Mouse (Mus musculus) intestine, embryonic 16.5 days (tissue): ENCODE measurements around the gene Cobl. TPM values are rescaled to one million over a fixed set of nuclear protein-coding genes. Genes with fewer than 3 reads are reported as not detected.
A peak's percentile ranks its signal among the peaks of the same experiment; 100 is the strongest.

Experiments
- ATAC-seq: fragments of 200-750 bp; cut with Nextera tagmentation; 2 replicates; pipeline ENCODE4 v1.8.0; 2017; ENCODE audit warnings: moderate TSS enrichment, moderate library complexity
- H3K27ac ChIP-seq: fragments of 300-500 bp; sonication (generic); 2 replicates; pipeline ENCODE4 v1.5.1; 2014; ENCODE audit warnings: mild to moderate bottlenecking, low read length
- H3K27me3 ChIP-seq: fragments of 300-500 bp; sonication (generic); replicated peaks from 2 replicates; pipeline ENCODE4 v1.6.1; 2014; ENCODE audit warnings: low read length, control low read depth, mixed read lengths; ENCODE audit not compliant: control insufficient read depth, insufficient read depth
- H3K36me3 ChIP-seq: fragments of 300-500 bp; sonication (generic); 2 replicates; pipeline ENCODE4 v1.6.1; 2014; ENCODE audit warnings: low read length, control low read depth; ENCODE audit not compliant: control insufficient read depth, insufficient read depth
- H3K4me1 ChIP-seq: fragments of 300-500 bp; sonication (generic); 2 replicates; pipeline ENCODE4 v1.6.1; 2014; ENCODE audit warnings: low read length, control low read depth, mixed read lengths; ENCODE audit not compliant: control insufficient read depth, insufficient read depth
- H3K4me2 ChIP-seq: fragments of 300-500 bp; sonication (generic); 2 replicates; pipeline ENCODE4 v1.6.1; 2014; ENCODE audit warnings: low read depth, low read length, control low read depth
- H3K4me3 ChIP-seq: fragments of 300-500 bp; sonication (generic); 2 replicates; pipeline ENCODE4 v1.5.1; 2014; ENCODE audit warnings: mild to moderate bottlenecking, low read length
- H3K9ac ChIP-seq: fragments of 300-500 bp; sonication (generic); 2 replicates; pipeline ENCODE4 v1.6.1; 2014; ENCODE audit warnings: low read depth, low read length
- H3K9me3 ChIP-seq: fragments of 300-500 bp; sonication (generic); 2 replicates; pipeline ENCODE4 v1.6.1; 2016; ENCODE audit warnings: low read length, control low read depth; ENCODE audit not compliant: control insufficient read depth
- WGBS: fragments of 180-500 bp; shearing (Covaris S2); extraction: QIAGEN DNeasy Blood & Tissue Kit; methylation state at CpG from one replicate; pipeline ENCODE4 v1.1.7; 2014; 5-methylcytosine and 5-hydroxymethylcytosine counted together
- polyA plus RNA-seq: library from polyadenylated mRNA; unstranded; fragments of >200 nt; fragmentation: Nextera tagmentation; extraction: Ambion mirVana; gene quantifications from 2 replicates; pipeline ENCODE4 v1.2.1, GENCODE M21; 2015

Cobl gene
- 7.4 and 8.8 TPM in 2 replicates for polyA plus RNA-seq

DNA sequence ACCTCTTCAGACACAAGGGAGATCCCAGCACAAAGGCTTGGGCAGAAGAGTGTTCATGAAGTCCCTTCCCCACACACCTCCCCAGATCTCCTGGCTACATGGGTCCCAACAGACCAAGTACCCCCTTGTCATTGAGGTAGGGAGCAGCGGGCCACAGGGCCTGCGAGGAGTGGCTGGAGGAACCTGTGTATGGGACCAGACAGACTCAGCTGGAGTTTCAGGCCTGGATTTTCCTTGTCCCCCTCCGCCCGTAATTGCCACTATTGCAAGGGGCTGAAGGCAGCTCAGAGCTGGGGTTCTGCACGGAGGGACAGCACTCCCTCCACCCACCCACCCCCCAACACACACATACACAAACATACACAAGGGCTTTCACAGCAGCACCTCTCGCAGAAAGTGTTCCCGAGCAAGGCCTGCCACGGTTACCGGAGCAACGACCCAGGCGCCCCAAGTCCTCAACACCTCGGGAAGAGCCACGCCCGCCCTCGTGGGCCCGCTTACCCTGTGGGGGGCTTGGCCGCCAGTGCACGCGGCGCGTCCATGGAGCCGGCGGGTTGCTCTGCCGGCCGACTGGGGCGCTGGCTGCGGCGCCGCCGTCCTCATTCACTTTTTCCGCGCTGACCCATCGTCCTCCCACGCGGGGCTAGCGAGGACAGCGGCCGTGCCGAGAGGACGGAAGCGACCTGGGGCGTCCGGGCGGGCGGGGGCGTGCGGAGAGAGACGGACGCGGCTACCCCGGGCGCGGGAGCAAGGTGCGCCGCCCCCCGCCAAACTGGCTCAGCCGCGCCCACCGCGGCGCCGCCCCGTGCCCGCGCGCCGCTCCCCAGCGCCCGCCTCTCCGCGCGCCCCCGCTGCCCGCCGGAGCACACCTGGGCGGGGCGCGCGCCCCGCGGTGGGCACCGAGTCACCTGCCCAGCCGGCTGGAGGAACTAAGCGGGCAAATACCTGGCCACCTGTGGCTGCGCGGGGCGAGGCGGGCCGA lies at the start of gene Cobl:
Gene Cobl, minus strand, starts transcription at position 780 of the 982 bp plus-strand sequence.
- peak within 1 kb of the TSS; percentile 75 for H3K9ac ChIP-seq
- 1% methylated on average over 79 of the region's 89 CpGs for WGBS
- no peaks in the 10 kb centered on the region for H3K36me3 ChIP-seq
- peaks cover 9% of the 10 kb centered on the region for H3K4me1 ChIP-seq
- H3K27ac ChIP-seq, result no peak within 1 kb of the TSS
- no peaks in the 10 kb centered on the region for H3K9me3 ChIP-seq
- no peaks in the 10 kb centered on the region for H3K27me3 ChIP-seq
- peak within 1 kb of the TSS; percentile 96 for H3K4me2 ChIP-seq
- peak; percentile 88 for ATAC-seq
- H3K4me3 ChIP-seq, result peak within 1 kb of the TSS; percentile 68

DNA sequence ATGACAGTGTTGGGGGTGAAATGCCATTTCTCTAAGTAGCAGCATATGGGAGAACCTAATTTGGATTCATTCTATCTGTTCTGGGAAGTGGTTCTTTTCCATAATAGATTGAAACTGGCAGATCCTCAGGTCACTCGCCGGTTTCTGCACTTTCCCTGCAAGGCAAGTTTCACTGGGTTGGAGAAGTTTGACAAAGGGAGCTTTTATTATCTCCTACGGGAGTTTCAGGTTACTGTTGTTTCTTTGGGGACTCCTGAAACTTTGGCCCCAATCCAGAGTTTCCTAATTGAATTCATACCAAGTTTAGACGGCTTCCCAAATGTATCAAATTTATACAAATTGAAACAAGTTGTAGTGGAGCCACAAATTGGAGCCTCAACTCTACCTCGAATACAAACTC lies 49.0 kb upstream of the Cobl start:
- H3K36me3 ChIP-seq, result no peaks in the 10 kb centered on the region
- no peak overlapping the region for H3K4me3 ChIP-seq
- no peak overlapping the region for H3K27ac ChIP-seq
- H3K4me1 ChIP-seq, result no peaks in the 10 kb centered on the region
- no peak for ATAC-seq
- 36% methylated on average over 5 of the region's 5 CpGs for WGBS
- H3K4me2 ChIP-seq, result no peak overlapping the region
- no peaks in the 10 kb centered on the region for H3K27me3 ChIP-seq
- H3K9me3 ChIP-seq, result no peaks in the 10 kb centered on the region
- no peak overlapping the region for H3K9ac ChIP-seq

DNA sequence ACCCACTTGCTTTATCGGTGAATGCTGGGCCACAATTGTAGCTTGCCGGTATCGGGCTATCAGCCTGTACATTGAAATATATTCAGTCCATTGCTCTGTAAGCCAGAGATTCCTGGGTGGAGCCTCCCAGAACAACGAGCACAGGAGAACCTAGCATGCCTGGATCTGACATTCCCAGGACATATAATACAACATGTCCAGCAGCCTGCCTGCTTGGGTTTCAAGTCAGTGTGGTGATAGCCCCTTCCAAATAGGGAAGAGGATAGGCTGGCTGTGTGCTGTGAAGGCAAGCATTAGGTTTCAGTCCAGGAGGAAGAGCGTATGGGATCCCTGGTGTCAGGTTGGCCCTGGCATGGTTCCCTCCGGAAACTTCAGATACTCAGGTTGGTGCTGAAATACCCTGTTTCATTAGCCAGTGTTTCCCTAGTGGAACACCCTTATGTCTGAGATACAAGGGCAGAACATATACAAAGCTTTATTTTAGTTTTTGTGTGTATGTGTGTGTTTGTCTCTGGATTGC lies 41.7 kb upstream of the Cobl start:
- ATAC-seq, result no peak
- Histone ChIP-seq H3K36me3 (no peaks in the 10 kb centered on the region), H3K27ac (no peak overlapping the region), H3K4me1 (no peaks in the 10 kb centered on the region), H3K4me2 (no peak overlapping the region), H3K9me3 (no peaks in the 10 kb centered on the region), H3K4me3 (no peak overlapping the region), H3K27me3 (no peaks in the 10 kb centered on the region), H3K9ac (no peak overlapping the region)
- 86% methylated on average over 6 of the region's 6 CpGs for WGBS

DNA sequence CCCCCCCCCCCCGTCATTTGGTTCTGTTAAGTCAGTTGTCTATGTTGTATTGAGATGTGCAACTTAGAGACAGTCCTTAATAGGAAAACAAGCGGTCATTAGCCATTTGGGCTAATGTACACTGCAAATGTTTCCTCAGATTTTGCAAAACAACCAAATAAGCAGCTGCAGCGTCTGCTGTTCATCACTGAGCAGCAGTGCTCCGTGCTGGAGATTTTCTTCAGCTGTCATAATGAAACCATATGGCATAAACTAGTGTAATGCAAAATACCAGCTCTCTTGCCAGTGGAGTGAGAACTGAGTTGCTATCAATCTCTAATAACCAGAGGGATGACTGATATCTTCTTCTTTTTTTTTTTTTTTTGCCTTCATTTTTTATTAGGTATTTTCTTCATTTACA lies 39.0 kb upstream of the Cobl start:
- no peaks in the 10 kb centered on the region for H3K27me3 ChIP-seq
- 69% methylated on average over 4 of the region's 4 CpGs for WGBS

DNA sequence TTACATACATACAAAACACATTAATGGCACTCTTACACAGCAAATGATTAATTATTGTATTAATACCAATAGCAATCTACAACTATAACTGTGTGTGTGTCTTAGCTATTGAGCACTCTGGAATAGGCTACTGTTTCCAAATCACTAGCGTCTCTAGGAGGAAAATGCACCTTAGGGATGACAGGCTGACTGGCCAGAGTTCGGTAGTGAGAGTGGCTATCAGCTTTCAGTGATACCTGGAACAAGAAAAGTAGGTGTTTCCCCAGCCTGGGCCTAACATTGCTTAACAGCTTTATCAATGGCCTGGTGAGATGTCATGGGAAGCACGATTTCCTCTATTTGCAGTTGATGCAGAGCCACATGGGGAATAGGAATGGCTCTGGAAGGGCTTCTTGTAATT lies 37.0 kb upstream of the Cobl start:
- Histone ChIP-seq H3K4me1 (no peaks in the 10 kb centered on the region), H3K27ac (no peak overlapping the region), H3K4me3 (no peak overlapping the region), H3K9me3 (no peaks in the 10 kb centered on the region), H3K4me2 (no peak overlapping the region), H3K9ac (no peak overlapping the region), H3K36me3 (no peaks in the 10 kb centered on the region), H3K27me3 (no peaks in the 10 kb centered on the region)
- ATAC-seq, result no peak; the same call in 1 of the 2 replicates
- WGBS, result 72% methylated on average over 3 of the region's 3 CpGs

More for the DNA sequence above, 39.0 kb upstream of the Cobl start:
- no peak for ATAC-seq
- Histone ChIP-seq H3K27ac (no peak overlapping the region), H3K4me3 (no peak overlapping the region), H3K4me1 (no peaks in the 10 kb centered on the region), H3K36me3 (no peaks in the 10 kb centered on the region), H3K9ac (no peak overlapping the region), H3K9me3 (no peaks in the 10 kb centered on the region), H3K4me2 (no peak overlapping the region)

DNA sequence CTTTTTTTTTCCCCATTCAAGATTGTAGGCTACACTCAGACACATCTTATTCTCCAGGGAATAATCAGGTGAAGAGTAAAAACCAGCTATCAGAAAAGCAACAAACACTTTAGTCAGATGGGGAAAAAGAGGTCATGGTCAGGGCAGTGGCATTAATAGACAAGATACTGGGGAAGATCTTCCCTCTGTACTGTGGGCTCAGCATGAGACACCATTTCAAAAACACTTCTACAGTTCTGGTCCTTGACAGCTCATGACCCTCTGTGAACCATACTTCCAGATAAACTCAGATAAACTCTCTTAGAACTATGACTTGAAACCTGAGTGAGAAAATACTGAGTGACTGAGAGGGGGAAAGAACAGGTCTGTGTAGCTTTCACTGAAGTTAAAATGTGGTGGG lies 29.0 kb upstream of the Cobl start:
- Histone ChIP-seq H3K4me2 (no peak overlapping the region), H3K27ac (no peak overlapping the region), H3K9me3 (no peaks in the 10 kb centered on the region), H3K4me1 (no peaks in the 10 kb centered on the region), H3K36me3 (no peaks in the 10 kb centered on the region), H3K9ac (no peak overlapping the region), H3K27me3 (no peaks in the 10 kb centered on the region), H3K4me3 (no peak overlapping the region)
- ATAC-seq, result no peak

DNA sequence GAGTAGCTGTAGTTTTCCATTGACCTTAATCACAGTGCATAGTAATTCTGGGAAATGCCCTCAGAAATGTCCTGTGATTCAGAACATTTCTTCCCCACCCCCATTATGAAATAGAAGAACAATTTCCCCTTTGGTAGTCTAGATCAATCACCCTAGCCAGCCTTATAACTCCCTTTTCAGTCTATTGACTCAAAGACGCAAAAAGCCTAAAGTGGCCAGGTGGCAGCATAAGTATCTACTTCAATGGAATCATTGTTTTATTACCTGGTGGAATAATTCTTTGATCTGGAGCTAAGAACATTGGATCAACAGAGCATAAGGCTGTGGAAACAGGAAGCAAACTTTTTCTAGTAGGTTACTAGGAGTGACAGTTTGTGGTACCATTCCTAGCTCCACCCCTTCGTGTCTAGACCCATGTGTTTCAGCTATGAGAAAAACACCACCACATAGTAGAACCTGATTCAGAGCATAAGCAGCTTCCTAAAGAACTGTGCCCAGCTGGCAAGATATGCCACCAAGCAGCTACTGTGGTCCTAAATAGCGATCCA lies 15.2 kb upstream of the Cobl start:
- Histone ChIP-seq H3K36me3 (no peaks in the 10 kb centered on the region), H3K4me1 (no peaks in the 10 kb centered on the region), H3K9me3 (no peaks in the 10 kb centered on the region), H3K9ac (no peak overlapping the region), H3K4me3 (no peak overlapping the region), H3K4me2 (no peak overlapping the region), H3K27ac (no peak overlapping the region), H3K27me3 (no peaks in the 10 kb centered on the region)
- WGBS, result 88% methylated on average over 3 of the region's 3 CpGs
- no peak for ATAC-seq

DNA sequence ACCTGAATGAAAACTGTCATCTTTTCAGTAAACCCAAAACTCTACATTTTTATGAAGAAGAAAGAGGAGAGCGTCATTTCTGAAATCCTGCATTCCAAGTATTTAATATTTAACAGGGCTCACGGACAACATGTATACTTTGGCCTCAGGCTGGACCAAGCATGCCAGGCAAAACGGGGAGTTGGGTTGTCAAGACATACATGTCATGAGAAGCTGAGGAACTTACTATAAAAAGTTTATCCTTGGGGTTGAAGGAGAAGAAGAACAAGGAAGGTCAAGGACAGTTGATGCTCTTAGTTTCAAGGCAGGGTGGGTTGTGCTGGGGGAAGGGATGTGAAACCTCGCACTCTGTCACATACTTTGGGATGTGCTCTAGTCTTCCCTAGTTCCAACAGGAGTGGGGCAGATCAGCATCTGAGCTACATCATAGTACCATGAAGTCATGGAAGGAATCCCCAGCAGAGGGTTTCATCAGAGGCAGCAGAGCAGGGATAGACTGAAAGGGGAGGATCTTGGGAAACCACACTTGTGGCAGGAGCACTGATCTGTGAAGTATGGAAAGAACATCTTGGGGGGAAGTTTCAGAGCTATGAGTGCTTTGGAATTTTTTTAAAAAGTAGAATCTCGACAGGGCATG lies 9.7 kb upstream of the Cobl start:
- H3K27ac ChIP-seq, result no peak overlapping the region
- H3K9ac ChIP-seq, result no peak overlapping the region
- no peaks in the 10 kb centered on the region for H3K36me3 ChIP-seq
- H3K4me1 ChIP-seq, result no peaks in the 10 kb centered on the region
- no peaks in the 10 kb centered on the region for H3K27me3 ChIP-seq
- H3K4me2 ChIP-seq, result no peak overlapping the region
- no peak overlapping the region for H3K4me3 ChIP-seq
- WGBS, result 69% methylated on average over 5 of the region's 5 CpGs
- no peaks in the 10 kb centered on the region for H3K9me3 ChIP-seq
- no peak for ATAC-seq

DNA sequence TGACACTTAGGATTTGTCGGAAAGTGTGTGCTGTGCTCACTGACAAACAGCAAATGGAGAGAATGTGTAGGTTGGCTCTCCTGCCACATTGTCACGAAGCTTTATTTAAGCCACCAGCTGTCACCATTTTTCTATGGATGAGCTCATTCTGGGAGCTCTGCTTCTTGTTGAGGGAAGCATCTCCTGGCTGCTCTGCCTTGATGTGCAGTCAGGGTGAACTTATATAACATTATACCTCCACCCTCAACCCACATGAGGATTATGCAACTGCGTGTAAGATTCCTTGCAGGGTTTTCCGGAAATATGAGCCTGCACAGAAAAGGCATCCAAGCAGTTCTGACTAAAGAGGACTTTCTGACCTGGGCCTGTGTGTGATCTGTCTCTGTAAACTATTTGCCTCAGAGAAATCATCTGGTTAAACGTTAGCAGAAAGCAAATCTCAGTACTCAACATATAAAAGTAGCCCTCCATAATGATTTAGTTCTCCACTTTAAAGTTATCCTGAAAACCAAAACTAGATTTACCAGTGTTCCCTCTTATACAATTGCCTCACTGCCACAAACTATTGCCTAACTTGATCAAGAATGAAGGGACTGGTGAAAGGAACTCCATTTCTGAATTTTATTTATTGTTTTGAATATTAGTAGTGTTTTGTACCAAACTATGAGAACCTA lies 9.0 kb upstream of the Cobl start:
- no peaks in the 10 kb centered on the region for H3K9me3 ChIP-seq
- H3K4me3 ChIP-seq, result no peak overlapping the region
- no peaks in the 10 kb centered on the region for H3K27me3 ChIP-seq
- H3K4me1 ChIP-seq, result no peaks in the 10 kb centered on the region
- H3K9ac ChIP-seq, result no peak overlapping the region
- WGBS, result 46% methylated on average over 5 of the region's 5 CpGs
- H3K4me2 ChIP-seq, result no peak overlapping the region
- no peak for ATAC-seq
- no peak overlapping the region for H3K27ac ChIP-seq
- H3K36me3 ChIP-seq, result no peaks in the 10 kb centered on the region
